Mouse (Mus musculus): ENCODE measurements at regions not wholly inside any gene's neighbourhood (a gene's known extent, or its start where the extent isn't known, plus 50 kb on each side); places are given as distances from the start of the nearest gene placed in this dataset.
"Not testable (repeated sequence)": the region's sequence is repeated elsewhere in the genome, so short reads cannot be mapped to it uniquely, and the experiment has no call there.

GRCm38 (mm10) chr12:114285082-114285481 is 741.4 kb downstream of the Adam6a start:
- no peak overlapping the region for H3K4me3 ChIP-seq (ENCODE audit: insufficient read depth, low read depth, low read length)
- no peaks in the 10 kb centered on the region for H3K4me1 ChIP-seq (ENCODE audit: control insufficient read depth, insufficient read depth, low read length)
- TF ChIP-seq POLR2A (IDR thresholded peaks at IDR 0.05; ENCODE audit: insufficient read depth, low read depth, low read length): no peak
- no peak for TF ChIP-seq CTCF (IDR thresholded peaks at IDR 0.05; ENCODE audit: insufficient read depth, low read depth, low read length)
- WGBS: 67% methylated on average over 1 of the region's 1 CpGs
- no peak overlapping the region for H3K27ac ChIP-seq (ENCODE audit: insufficient read depth, low read depth, low read length)

DNA sequence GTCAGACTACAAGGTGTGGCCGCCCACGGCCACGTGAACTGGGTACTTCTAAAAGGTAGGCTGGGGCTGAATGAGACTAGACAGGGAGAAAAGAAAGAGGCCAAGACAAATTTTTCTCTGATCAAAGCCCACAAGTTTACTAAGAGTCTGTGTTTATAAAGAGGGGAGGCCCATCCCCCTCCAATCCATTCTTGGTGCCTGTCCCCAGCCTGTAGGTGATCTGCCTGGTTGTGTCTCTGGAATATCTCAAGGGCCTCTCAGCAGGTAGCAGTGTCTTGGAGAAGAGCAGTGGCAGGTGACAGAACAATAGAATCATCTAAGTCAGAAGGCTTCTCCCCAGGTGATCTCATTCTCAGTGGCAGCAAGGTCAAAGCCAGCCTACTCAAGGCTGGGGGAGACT is 743.3 kb downstream of the Adam6a start:
- no peak overlapping the region for H3K4me3 ChIP-seq (ENCODE audit: insufficient read depth, low read depth, low read length)
- H3K27ac ChIP-seq (ENCODE audit: insufficient read depth, low read depth, low read length): no peak overlapping the region
- 84% methylated on average over 3 of the region's 3 CpGs for WGBS
- H3K4me1 ChIP-seq (ENCODE audit: control insufficient read depth, insufficient read depth, low read length): no peaks in the 10 kb centered on the region
- TF ChIP-seq CTCF (IDR thresholded peaks at IDR 0.05; ENCODE audit: insufficient read depth, low read depth, low read length): no peak
- no peak for TF ChIP-seq POLR2A (IDR thresholded peaks at IDR 0.05; ENCODE audit: insufficient read depth, low read depth, low read length)

- Histone ChIP-seq H3K27ac (ENCODE audit: insufficient read depth, low read depth, low read length) (no peak overlapping the region), H3K4me1 (ENCODE audit: control insufficient read depth, insufficient read depth, low read length) (no peaks in the 10 kb centered on the region), H3K4me3 (ENCODE audit: insufficient read depth, low read depth, low read length) (no peak overlapping the region)
- TF ChIP-seq CTCF (IDR thresholded peaks at IDR 0.05; ENCODE audit: insufficient read depth, low read depth, low read length): no peak
- no peak for TF ChIP-seq POLR2A (IDR thresholded peaks at IDR 0.05; ENCODE audit: insufficient read depth, low read depth, low read length)
- 94% methylated on average over 3 of the region's 3 CpGs for WGBS
Observed at GRCm38 (mm10) chr12:114291083-114291482, 747.4 kb downstream of the Adam6a start.

GRCm38 (mm10) chr12:114299771-114300170 is 756.1 kb downstream of the Adam6a start:
- Histone ChIP-seq H3K27ac (ENCODE audit: insufficient read depth, low read depth, low read length) (no peak overlapping the region), H3K4me3 (ENCODE audit: insufficient read depth, low read depth, low read length) (no peak overlapping the region), H3K4me1 (ENCODE audit: control insufficient read depth, insufficient read depth, low read length) (no peaks in the 10 kb centered on the region)
- TF ChIP-seq CTCF (IDR thresholded peaks at IDR 0.05; ENCODE audit: insufficient read depth, low read depth, low read length): no peak
- no peak for TF ChIP-seq POLR2A (IDR thresholded peaks at IDR 0.05; ENCODE audit: insufficient read depth, low read depth, low read length)
- WGBS: 77% methylated on average over 5 of the region's 5 CpGs

- no peak overlapping the region for H3K4me3 ChIP-seq (ENCODE audit: insufficient read depth, low read depth, low read length)
- WGBS: 85% methylated on average over 2 of the region's 2 CpGs
Observed at GRCm38 (mm10) chr12:114301728-114302127, 758.0 kb downstream of the Adam6a start.

DNA sequence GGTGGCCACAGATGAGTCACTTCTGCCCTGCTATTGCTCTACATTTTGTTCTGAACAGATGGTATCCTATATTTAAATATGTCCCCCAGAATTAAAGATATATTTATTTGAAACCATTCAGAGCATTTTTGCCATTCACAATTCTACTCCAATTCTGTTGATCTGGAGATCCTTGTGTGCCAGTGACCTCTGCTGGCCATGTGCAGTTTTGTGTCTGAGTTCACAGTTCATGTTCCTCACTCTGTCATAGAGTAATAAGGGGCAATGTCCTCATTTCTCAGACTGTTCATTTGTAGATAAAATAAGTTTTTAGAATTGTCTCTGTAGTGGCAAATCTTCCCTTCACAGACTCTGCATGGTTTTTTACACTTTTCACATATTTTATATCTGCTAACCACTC is 788.8 kb downstream of the Adam6a start:
- H3K27ac ChIP-seq (ENCODE audit: insufficient read depth, low read depth, low read length): no peak overlapping the region
- no peak for TF ChIP-seq POLR2A (IDR thresholded peaks at IDR 0.05; ENCODE audit: insufficient read depth, low read depth, low read length)
- no peak for TF ChIP-seq CTCF (IDR thresholded peaks at IDR 0.05; ENCODE audit: insufficient read depth, low read depth, low read length)
- H3K4me1 ChIP-seq (ENCODE audit: control insufficient read depth, insufficient read depth, low read length): no peaks in the 10 kb centered on the region
- no peak overlapping the region for H3K4me3 ChIP-seq (ENCODE audit: insufficient read depth, low read depth, low read length)

More at GRCm38 (mm10) chr12:114301728-114302127, 758.0 kb downstream of the Adam6a start:
- no peak for TF ChIP-seq POLR2A (IDR thresholded peaks at IDR 0.05; ENCODE audit: insufficient read depth, low read depth, low read length)
- TF ChIP-seq CTCF (IDR thresholded peaks at IDR 0.05; ENCODE audit: insufficient read depth, low read depth, low read length): no peak
- Histone ChIP-seq H3K27ac (ENCODE audit: insufficient read depth, low read depth, low read length) (no peak overlapping the region), H3K4me1 (ENCODE audit: control insufficient read depth, insufficient read depth, low read length) (no peaks in the 10 kb centered on the region)

DNA sequence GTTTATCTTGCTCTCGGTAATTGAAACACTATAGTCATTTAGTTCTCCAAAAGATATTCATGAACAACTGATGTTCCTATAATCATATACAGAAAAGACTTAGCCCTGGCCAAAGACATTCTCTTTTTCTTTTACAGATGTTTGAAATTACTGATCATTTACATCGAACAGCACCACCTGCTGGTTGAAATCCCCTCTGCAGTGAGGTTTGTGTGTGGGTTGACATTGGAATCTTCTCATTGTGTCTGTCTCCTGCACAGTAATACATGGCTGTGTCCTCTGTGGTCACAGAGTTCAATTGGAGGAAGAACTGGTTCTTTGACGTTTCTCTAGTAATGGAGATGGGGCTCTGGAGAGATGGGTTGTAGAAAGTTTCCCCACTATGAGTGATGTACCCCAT is 822.6 kb downstream of the Adam6a start:
- no peak overlapping the region for H3K4me3 ChIP-seq (ENCODE audit: insufficient read depth, low read depth, low read length)
- no peaks in the 10 kb centered on the region for H3K4me1 ChIP-seq (ENCODE audit: control insufficient read depth, insufficient read depth, low read length)
- H3K27ac ChIP-seq (ENCODE audit: insufficient read depth, low read depth, low read length): no peak overlapping the region
- WGBS: 56% methylated on average over 3 of the region's 3 CpGs
- TF ChIP-seq CTCF (IDR thresholded peaks at IDR 0.05; ENCODE audit: insufficient read depth, low read depth, low read length) (no peak), POLR2A (IDR thresholded peaks at IDR 0.05; ENCODE audit: insufficient read depth, low read depth, low read length) (no peak)

DNA sequence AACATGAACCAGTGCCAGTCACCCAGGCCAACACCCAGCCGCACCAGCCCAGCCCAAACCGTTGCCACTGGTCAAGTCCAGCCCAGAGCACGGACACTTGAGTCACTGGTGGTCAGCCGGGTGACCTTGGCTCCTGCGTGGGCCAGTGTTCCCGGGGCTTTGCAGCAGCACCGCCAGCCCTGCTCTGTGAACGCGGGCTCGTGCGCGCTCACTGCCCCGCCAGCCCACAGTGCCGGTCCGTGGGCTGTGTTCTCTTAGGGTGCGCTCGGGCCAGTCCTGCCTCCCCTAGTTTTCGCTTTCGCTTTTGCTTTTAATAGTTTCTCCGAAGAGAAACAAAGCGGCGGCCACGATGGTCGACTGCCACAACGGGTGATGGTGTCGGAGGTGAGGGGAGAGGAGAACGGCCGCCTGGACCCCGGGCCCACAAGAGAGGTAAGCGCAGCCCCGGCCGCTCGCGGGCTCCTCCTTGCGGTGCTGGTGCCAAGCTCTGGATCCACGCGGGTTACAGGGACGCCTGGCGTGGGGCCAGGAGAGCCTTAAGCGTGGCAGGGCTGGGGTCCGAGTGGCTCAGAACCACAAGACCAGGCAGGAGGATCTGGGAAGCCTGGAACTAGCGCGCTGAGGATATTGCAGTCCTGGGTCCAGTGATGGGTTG is 835.1 kb downstream of the Adam6a start:
- 38% methylated on average over 37 of the region's 43 CpGs for WGBS
- H3K27ac ChIP-seq (ENCODE audit: insufficient read depth, low read depth, low read length); H3K4me1 ChIP-seq (ENCODE audit: control insufficient read depth, insufficient read depth, low read length): not testable (repeated sequence)
- H3K4me3 ChIP-seq (ENCODE audit: insufficient read depth, low read depth, low read length): peak overlapping the region; percentile 3

- Histone ChIP-seq H3K27ac (ENCODE audit: insufficient read depth, low read depth, low read length) (no peak overlapping the region), H3K4me3 (ENCODE audit: insufficient read depth, low read depth, low read length) (no peak overlapping the region), H3K4me1 (ENCODE audit: control insufficient read depth, insufficient read depth, low read length) (no peaks in the 10 kb centered on the region)
- WGBS: 76% methylated on average over 2 of the region's 2 CpGs
- TF ChIP-seq POLR2A (IDR thresholded peaks at IDR 0.05; ENCODE audit: insufficient read depth, low read depth, low read length) (no peak), CTCF (IDR thresholded peaks at IDR 0.05; ENCODE audit: insufficient read depth, low read depth, low read length) (no peak)
Observed at GRCm38 (mm10) chr12:114391447-114391846, 847.7 kb downstream of the Adam6a start.

GRCm38 (mm10) chr12:114406206-114406605 is 862.5 kb downstream of the Adam6a start:
- no peak overlapping the region for H3K27ac ChIP-seq (ENCODE audit: insufficient read depth, low read depth, low read length)
- 52% methylated on average over 2 of the region's 2 CpGs for WGBS
- H3K4me1 ChIP-seq (ENCODE audit: control insufficient read depth, insufficient read depth, low read length): no peaks in the 10 kb centered on the region
- H3K4me3 ChIP-seq (ENCODE audit: insufficient read depth, low read depth, low read length): no peak overlapping the region
- TF ChIP-seq POLR2A (IDR thresholded peaks at IDR 0.05; ENCODE audit: insufficient read depth, low read depth, low read length): no peak
- TF ChIP-seq CTCF (IDR thresholded peaks at IDR 0.05; ENCODE audit: insufficient read depth, low read depth, low read length): no peak

Data from olfactory bulb, adult 2 months (tissue).